Mouse (Mus musculus): ENCODE measurements around the gene Il4ra. TPM values are rescaled to one million over a fixed set of nuclear protein-coding genes. Genes with fewer than 3 reads are reported as not detected.

The Il4ra gene
- polyA plus RNA-seq, 1 experiment from 2014 or later: 13.1 TPM

- Histone ChIP-seq H3K9ac (replicated peaks; ENCODE audit: low read length) (no peak overlapping the region), H3K36me3 (ENCODE audit: insufficient read depth, low read length) (no peaks in the 10 kb centered on the region), H3K4me2 (replicated peaks; ENCODE audit: low read depth, low read length) (no peak overlapping the region), H3K9me3 (ENCODE audit: low read length) (no peaks in the 10 kb centered on the region), H3K27ac (ENCODE audit: low read length) (no peak overlapping the region), H3K4me3 (ENCODE audit: low read length) (no peak overlapping the region), H3K4me1 (ENCODE audit: insufficient read depth, low read length) (no peaks in the 10 kb centered on the region), H3K27me3 (ENCODE audit: insufficient read depth, low read length) (no peaks in the 10 kb centered on the region)
- no peak for ATAC-seq (ENCODE audit: low FRiP score, low TSS enrichment)
- WGBS: 86% methylated on average over 7 of the region's 7 CpGs
Observed at GRCm38 (mm10) chr7:125615453-125615852, 63.5 kb downstream of the Il4ra start.

- no peak overlapping the region for H3K4me3 ChIP-seq (ENCODE audit: low read length)
- ATAC-seq (ENCODE audit: low FRiP score, low TSS enrichment): no peak
- H3K27me3 ChIP-seq (ENCODE audit: insufficient read depth, low read length): no peaks in the 10 kb centered on the region
- no peaks in the 10 kb centered on the region for H3K4me1 ChIP-seq (ENCODE audit: insufficient read depth, low read length)
- no peaks in the 10 kb centered on the region for H3K36me3 ChIP-seq (ENCODE audit: insufficient read depth, low read length)
- no peak overlapping the region for H3K4me2 ChIP-seq (replicated peaks; ENCODE audit: low read depth, low read length)
- 82% methylated on average over 7 of the region's 7 CpGs for WGBS
- no peak overlapping the region for H3K9ac ChIP-seq (replicated peaks; ENCODE audit: low read length)
- no peaks in the 10 kb centered on the region for H3K9me3 ChIP-seq (ENCODE audit: low read length)
- no peak overlapping the region for H3K27ac ChIP-seq (ENCODE audit: low read length)
Observed at GRCm38 (mm10) chr7:125618016-125618415, 66.1 kb downstream of the Il4ra start.

- no peaks in the 10 kb centered on the region for H3K27me3 ChIP-seq (ENCODE audit: insufficient read depth, low read length)
- no peaks in the 10 kb centered on the region for H3K36me3 ChIP-seq (ENCODE audit: insufficient read depth, low read length)
- ATAC-seq (ENCODE audit: low FRiP score, low TSS enrichment): no peak
- no peak overlapping the region for H3K9ac ChIP-seq (replicated peaks; ENCODE audit: low read length)
- H3K27ac ChIP-seq (ENCODE audit: low read length): no peak overlapping the region
- no peaks in the 10 kb centered on the region for H3K9me3 ChIP-seq (ENCODE audit: low read length)
- no peak overlapping the region for H3K4me2 ChIP-seq (replicated peaks; ENCODE audit: low read depth, low read length)
- 71% methylated on average over 4 of the region's 4 CpGs for WGBS
- no peak overlapping the region for H3K4me3 ChIP-seq (ENCODE audit: low read length)
- no peaks in the 10 kb centered on the region for H3K4me1 ChIP-seq (ENCODE audit: insufficient read depth, low read length)
Observed at GRCm38 (mm10) chr7:125620077-125620476, 68.2 kb downstream of the Il4ra start.

GRCm38 (mm10) chr7:125622741-125623685, 71.1 kb downstream of the Il4ra start:
- 64% methylated on average over 7 of the region's 7 CpGs for WGBS
- no peaks in the 10 kb centered on the region for H3K4me1 ChIP-seq (ENCODE audit: insufficient read depth, low read length)
- H3K27ac ChIP-seq (ENCODE audit: low read length): no peak overlapping the region
- no peaks in the 10 kb centered on the region for H3K9me3 ChIP-seq (ENCODE audit: low read length)
- no peak overlapping the region for H3K4me2 ChIP-seq (replicated peaks; ENCODE audit: low read depth, low read length)
- no peak overlapping the region for H3K4me3 ChIP-seq (ENCODE audit: low read length)
- no peak for ATAC-seq (ENCODE audit: low FRiP score, low TSS enrichment)
- no peaks in the 10 kb centered on the region for H3K27me3 ChIP-seq (ENCODE audit: insufficient read depth, low read length)
- H3K9ac ChIP-seq (replicated peaks; ENCODE audit: low read length): no peak overlapping the region
- no peaks in the 10 kb centered on the region for H3K36me3 ChIP-seq (ENCODE audit: insufficient read depth, low read length)

GRCm38 (mm10) chr7:125625219-125625618, 73.3 kb downstream of the Il4ra start:
- Histone ChIP-seq H3K4me2 (replicated peaks; ENCODE audit: low read depth, low read length) (no peak overlapping the region), H3K9me3 (ENCODE audit: low read length) (0 out of 2 replicates have a peak, but pooled peaks cover 7% of the 10 kb centered on the region)
- 70% methylated on average over 4 of the region's 4 CpGs for WGBS

GRCm38 (mm10) chr7:125625829-125626228, 73.9 kb downstream of the Il4ra start:
- Histone ChIP-seq H3K4me2 (replicated peaks; ENCODE audit: low read depth, low read length) (no peak overlapping the region), H3K4me3 (ENCODE audit: low read length) (no peak overlapping the region), H3K27me3 (ENCODE audit: insufficient read depth, low read length) (no peaks in the 10 kb centered on the region), H3K9ac (replicated peaks; ENCODE audit: low read length) (no peak overlapping the region), H3K9me3 (ENCODE audit: low read length) (0 out of 2 replicates have a peak, but pooled peaks cover 7% of the 10 kb centered on the region), H3K27ac (ENCODE audit: low read length) (no peak overlapping the region), H3K36me3 (ENCODE audit: insufficient read depth, low read length) (no peaks in the 10 kb centered on the region), H3K4me1 (ENCODE audit: insufficient read depth, low read length) (no peaks in the 10 kb centered on the region)
- ATAC-seq (ENCODE audit: low FRiP score, low TSS enrichment): peak; percentile 32; the same call in 1 of the 2 replicates
- WGBS: 27% methylated on average over 7 of the region's 7 CpGs

More at GRCm38 (mm10) chr7:125625219-125625618, 73.3 kb downstream of the Il4ra start:
- no peak overlapping the region for H3K4me3 ChIP-seq (ENCODE audit: low read length)
- no peak for ATAC-seq (ENCODE audit: low FRiP score, low TSS enrichment)
- H3K27ac ChIP-seq (ENCODE audit: low read length): no peak overlapping the region
- no peaks in the 10 kb centered on the region for H3K36me3 ChIP-seq (ENCODE audit: insufficient read depth, low read length)
- no peak overlapping the region for H3K9ac ChIP-seq (replicated peaks; ENCODE audit: low read length)
- H3K4me1 ChIP-seq (ENCODE audit: insufficient read depth, low read length): no peaks in the 10 kb centered on the region
- H3K27me3 ChIP-seq (ENCODE audit: insufficient read depth, low read length): no peaks in the 10 kb centered on the region

Other genes starting within 250 kb of the Il4ra start
- gene Kdm8, start 107.4 kb upstream of the Il4ra start, polyA plus RNA-seq (2015; fragmentation: Nextera tagmentation; extraction: Ambion mirVana): 13.3 and 14.1 TPM in 2 replicates
- gene Nsmce1, start 60.5 kb upstream of the Il4ra start, polyA plus RNA-seq (2015; fragmentation: Nextera tagmentation; extraction: Ambion mirVana): 131 and 137 TPM in 2 replicates
- gene Il21r, start 51.3 kb downstream of the Il4ra start, polyA plus RNA-seq (2015; fragmentation: Nextera tagmentation; extraction: Ambion mirVana): 0.34 and 0.35 TPM in 2 replicates
- gene Gtf3c1, start 155.7 kb downstream of the Il4ra start, polyA plus RNA-seq (2015; fragmentation: Nextera tagmentation; extraction: Ambion mirVana): 31.5 and 33.9 TPM in 2 replicates
- 10.1 and 10.3 TPM in 2 replicates for gene D430042O09Rik, start 155.8 kb downstream of the Il4ra start, polyA plus RNA-seq (2015; fragmentation: Nextera tagmentation; extraction: Ambion mirVana)